Mouse (Mus musculus) cerebellum, adult 9-11 months (tissue): ENCODE measurements around the gene Hivep1.

Experiments
- DNase-seq: peaks from one replicate; pipeline ENCODE4 v3.0.0; 2022

The Hivep1 gene

GRCm38 (mm10) chr13:42051961-42052695 lies at the start of gene Hivep1:
Gene Hivep1 (plus strand): TSS chr13:42052021.
- DNase-seq, result peak; percentile 79

GRCm38 (mm10) chr13:42015484-42016045 lies 36.3 kb upstream of the Hivep1 start:
- DNase-seq, result no peak

GRCm38 (mm10) chr13:42016218-42016617 lies 35.6 kb upstream of the Hivep1 start:
- no peak for DNase-seq

- no peak for DNase-seq
Measured at GRCm38 (mm10) chr13:42018356-42018755, 33.5 kb upstream of the Hivep1 start.

GRCm38 (mm10) chr13:42041203-42041602 lies 10.6 kb upstream of the Hivep1 start:
- DNase-seq, result no peak

- no peak for DNase-seq
Measured at GRCm38 (mm10) chr13:42043431-42043830, 8.4 kb upstream of the Hivep1 start.

- DNase-seq, result peak; percentile 67
Measured at GRCm38 (mm10) chr13:42048991-42049773, 2.6 kb upstream of the Hivep1 start.

- no peak for DNase-seq
Measured at GRCm38 (mm10) chr13:42049774-42050125, 2.1 kb upstream of the Hivep1 start.

GRCm38 (mm10) chr13:42050160-42050559 lies 1.7 kb upstream of the Hivep1 start:
- DNase-seq, result no peak

GRCm38 (mm10) chr13:42050880-42051201 lies 980 bp upstream of the Hivep1 start:
- no peak for DNase-seq

GRCm38 (mm10) chr13:42051202-42051906 lies 467 bp upstream of the Hivep1 start:
- DNase-seq, result peak; percentile 94

- peak; percentile 79 for DNase-seq
Measured at GRCm38 (mm10) chr13:42052696-42053541, 1.1 kb downstream of the Hivep1 start.

GRCm38 (mm10) chr13:42053656-42054055 lies 1.8 kb downstream of the Hivep1 start:
- DNase-seq, result no peak

GRCm38 (mm10) chr13:42054138-42054537 lies 2.3 kb downstream of the Hivep1 start:
- no peak for DNase-seq

GRCm38 (mm10) chr13:42056712-42057332 lies 5.0 kb downstream of the Hivep1 start:
- no peak for DNase-seq

- no peak for DNase-seq
Measured at GRCm38 (mm10) chr13:42060846-42061630, 9.2 kb downstream of the Hivep1 start.

GRCm38 (mm10) chr13:42064257-42064656 lies 12.4 kb downstream of the Hivep1 start:
- DNase-seq, result no peak

- no peak for DNase-seq
Measured at GRCm38 (mm10) chr13:42070236-42070635, 18.4 kb downstream of the Hivep1 start.

- DNase-seq, result no peak
Measured at GRCm38 (mm10) chr13:42071011-42071410, 19.2 kb downstream of the Hivep1 start.

GRCm38 (mm10) chr13:42073285-42073684 lies 21.5 kb downstream of the Hivep1 start:
- DNase-seq, result no peak

GRCm38 (mm10) chr13:42075546-42075945 lies 23.7 kb downstream of the Hivep1 start:
- DNase-seq, result no peak
